Mouse (Mus musculus) frontal cortex, adult 2 months (tissue): ENCODE measurements at regions not wholly inside any gene's neighbourhood (a gene's known extent, or its start where the extent isn't known, plus 50 kb on each side); places are given as distances from the start of the nearest gene placed in this dataset.
A peak's percentile ranks its signal among the peaks of the same experiment; 100 is the strongest.
"Not testable (repeated sequence)": the region's sequence is repeated elsewhere in the genome, so short reads cannot be mapped to it uniquely, and the experiment has no call there.

Experiments used
- DNase-seq, 2 experiments: peaks; one replicate each; pipeline ENCODE4 v3.0.0; 2022; ENCODE audit warnings: low spot score in 1 of 2; ENCODE audit errors: extremely low spot score in 1 of 2

- no peak for DNase-seq
These were observed 175.0 kb downstream of the Nucb2 start for GRCm38 (mm10) chr7:116679195-116679594.

- no peak for DNase-seq
These were observed 176.4 kb downstream of the Nucb2 start for GRCm38 (mm10) chr7:116680523-116680922.

DNA sequence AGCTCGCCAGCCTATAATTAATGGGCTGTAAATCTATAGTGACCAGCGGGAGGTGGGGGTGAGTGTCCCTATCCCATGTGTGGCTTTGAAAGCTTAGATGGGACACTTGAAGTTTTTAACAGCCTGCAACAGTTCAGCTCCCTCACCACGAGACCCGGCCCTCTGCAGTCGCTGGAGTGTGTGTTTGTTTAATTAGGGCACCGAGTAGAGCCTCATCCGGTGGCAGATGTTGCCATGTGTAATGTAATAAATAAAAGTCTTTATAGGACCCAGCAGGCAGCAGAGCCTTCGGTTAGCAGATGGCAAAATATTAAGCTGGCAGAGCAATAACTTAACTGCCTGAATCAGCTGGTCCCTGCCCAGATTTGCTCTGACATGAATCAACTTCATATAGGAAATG lies 177.1 kb downstream of the Nucb2 start:
- DNase-seq, result no peak

- no peak for DNase-seq
These were observed 196.2 kb downstream of the Nucb2 start for GRCm38 (mm10) chr7:116700409-116700808.

DNA sequence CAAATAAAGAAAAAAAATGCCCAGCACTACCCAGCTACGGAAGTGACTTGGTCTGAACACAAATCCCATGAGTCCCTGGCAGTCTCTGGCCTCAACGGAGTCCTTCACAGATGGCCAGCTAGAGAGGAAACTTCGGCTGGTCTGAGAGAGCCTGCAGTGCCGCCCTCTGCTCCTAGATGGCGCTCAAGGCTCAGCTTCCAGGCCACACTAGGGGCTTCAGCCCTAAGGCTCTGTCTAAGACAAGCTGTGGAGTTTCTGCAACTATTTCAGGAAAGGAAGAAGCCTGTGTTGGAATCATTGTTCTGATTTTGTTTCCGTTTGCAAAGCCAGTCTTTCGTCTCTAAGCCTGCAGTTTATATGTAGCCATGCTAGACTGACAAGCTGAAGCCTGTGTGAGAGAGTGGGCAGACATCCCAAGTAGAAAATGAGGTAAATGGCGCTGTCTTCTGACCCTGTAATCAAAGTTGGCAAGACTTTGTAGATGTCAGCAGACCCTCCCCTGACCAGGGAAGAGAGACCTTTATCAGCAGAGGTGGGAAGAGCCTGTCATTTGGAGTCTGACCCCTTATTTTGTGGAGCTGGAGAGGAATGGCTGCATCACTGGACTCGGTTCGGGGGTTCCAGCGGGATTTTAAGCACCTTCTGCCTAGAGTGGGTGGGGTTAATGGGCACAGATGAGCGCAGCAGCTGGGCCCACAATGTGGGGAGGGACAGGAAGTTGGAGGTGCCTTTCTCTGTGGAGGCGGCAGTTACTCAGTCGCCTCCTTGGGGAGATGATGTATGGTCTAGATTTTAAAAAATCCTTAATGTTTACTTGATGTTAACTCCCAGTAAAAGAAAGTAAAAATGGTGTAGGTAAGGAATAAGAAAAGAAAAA lies 197.5 kb downstream of the Nucb2 start:
- DNase-seq, result peak; percentile 56 to 93

DNA sequence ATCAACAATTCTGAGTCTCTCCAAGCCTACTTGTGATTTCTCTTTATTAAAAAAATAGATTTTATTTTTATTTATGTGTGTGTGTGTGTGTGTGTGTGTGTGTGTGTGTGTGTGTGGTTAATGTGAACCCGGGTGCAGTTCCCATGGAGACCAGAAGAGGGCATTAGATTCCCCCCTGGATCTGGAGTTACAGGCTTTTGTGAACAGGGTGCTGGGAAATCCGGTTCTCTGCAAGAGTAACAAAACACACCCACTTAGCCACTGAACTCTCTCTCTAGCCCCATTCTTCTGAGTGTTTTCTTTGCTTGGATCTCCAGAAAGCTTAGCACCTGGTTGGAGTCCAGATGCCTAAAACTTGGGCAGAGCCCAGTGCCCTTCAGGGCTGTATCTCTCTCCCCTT lies 198.4 kb downstream of the Nucb2 start:
- no peak for DNase-seq

DNA sequence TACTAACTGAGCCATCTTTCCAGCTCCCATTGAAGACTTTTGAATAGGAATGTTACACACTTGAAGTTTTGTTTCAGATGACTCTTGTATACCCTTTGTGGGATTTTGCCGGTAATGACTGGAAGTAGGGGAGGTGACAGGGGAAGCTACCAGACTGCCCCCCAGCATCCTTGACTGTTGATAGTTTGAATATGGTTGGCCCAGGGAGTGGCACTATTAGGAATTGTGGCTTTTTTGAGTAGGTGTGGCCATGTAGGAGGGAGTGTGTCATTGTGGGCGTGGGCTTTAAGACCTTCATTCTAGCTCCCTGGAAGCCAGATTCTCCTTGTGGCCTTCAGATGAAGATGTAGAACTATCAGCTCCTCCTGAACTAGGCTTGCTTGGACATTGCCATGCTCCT lies 207.4 kb downstream of the Nucb2 start:
- no peak for DNase-seq

GRCm38 (mm10) chr7:116713200-116713599 lies 209.0 kb downstream of the Nucb2 start:
- DNase-seq, result no peak

- DNase-seq, result no peak
These were observed 211.3 kb downstream of the Nucb2 start for GRCm38 (mm10) chr7:116715234-116716046.

DNA sequence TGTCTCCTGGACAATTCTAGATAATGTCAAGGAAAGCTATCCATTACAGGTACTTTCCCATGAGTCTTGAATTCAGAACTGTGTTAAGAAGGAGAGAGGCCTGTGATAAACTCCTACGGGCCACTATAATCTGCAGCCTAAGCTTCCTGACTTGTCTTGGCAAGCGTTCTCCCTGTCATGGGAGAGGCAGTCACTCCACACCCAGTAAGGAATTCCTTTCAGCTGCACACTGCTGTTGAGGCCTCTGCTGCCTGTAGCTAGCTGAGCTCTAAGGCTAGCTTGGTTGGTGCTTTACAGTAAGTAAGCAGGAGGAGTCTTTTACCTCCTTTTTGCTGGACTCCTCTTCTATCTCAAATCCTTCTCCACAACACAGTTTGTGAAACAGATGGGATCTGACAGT lies 224.2 kb downstream of the Nucb2 start:
- peak in 1 of 2 experiments; percentile 26 for DNase-seq

- no peak for DNase-seq
These were observed 225.6 kb downstream of the Nucb2 start for GRCm38 (mm10) chr7:116729795-116730194.

DNA sequence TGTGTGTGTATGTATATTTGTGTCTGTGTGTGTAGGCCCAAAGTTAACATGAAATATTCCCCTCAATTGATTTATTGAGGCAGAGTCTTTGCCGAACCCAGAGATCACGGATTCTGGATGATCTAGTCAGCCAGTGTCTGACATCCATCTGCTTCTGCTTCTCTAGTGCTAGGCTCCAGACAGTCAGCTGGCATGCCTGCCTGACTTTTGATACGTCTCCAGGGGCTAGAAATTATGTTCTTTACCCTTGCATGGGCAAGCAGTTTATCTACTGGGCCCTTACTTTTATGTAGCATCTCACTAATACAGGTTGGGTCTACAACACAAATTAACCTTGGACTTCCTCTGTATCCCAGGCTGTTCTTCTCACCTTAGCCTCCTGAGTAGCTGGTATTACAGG lies 231.5 kb downstream of the Nucb2 start:
- DNase-seq, result no peak

DNA sequence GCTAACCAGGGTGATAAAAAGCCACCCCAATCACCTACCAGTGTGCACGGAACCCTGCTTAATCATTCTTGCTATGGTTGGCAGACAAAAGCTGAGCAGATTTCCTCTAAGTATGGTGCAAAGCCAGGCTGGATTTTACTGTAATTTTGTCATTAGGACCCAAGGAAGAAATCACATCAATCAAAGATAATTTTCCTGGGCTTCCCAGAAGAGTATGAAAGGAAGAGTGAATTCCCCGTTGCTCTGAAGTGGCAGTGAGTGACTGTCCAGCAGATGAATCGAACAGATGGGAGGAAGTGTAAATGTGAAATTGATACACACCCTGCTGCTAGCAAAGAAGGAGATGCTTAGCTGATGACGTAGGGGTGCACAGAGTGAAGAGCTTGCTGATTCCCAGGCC lies 232.2 kb downstream of the Nucb2 start:
- DNase-seq, result no peak

GRCm38 (mm10) chr7:116738009-116738408 lies 233.8 kb downstream of the Nucb2 start:
- DNase-seq, result no peak

DNA sequence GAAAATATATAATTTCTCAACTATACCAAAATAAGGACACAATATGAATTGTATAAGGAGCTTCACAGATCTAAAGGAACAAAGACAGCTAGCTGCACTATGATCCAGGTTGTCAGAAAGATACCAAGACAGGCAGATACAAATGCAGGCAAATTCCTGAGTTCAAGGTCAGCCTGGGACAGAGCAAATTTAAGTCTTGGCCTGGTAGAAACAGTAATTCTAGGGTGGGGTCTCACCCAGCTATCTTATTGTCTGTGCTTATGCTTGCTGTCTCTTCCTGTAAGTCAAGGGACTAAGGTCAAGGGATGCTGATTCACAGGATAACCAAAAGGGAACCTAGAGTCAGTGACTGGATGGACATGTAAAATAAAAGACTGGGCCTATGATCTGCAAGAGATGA lies 250.4 kb downstream of the Nucb2 start:
- no peak for DNase-seq

DNA sequence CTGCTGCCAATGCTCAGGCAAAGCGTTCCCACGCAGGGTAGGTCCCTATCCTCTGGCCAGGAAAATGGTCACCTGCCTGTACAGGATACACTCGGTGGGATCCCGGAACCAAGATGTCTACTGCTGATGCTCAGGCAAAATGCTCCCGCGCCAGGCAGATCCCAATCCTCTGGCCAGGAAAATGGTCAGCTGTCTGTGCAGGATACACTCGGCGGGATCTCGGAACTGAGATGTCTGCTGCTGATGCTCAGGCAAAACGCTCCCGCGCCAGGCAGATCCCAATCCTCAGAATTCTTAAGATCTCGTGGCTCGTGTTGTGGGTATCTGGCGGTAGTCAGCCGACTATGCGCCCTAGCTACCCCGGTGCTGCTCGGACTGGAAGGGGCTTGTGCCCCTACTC lies 288.0 kb downstream of the Nucb2 start:
- DNase-seq, result not testable (repeated sequence)

DNA sequence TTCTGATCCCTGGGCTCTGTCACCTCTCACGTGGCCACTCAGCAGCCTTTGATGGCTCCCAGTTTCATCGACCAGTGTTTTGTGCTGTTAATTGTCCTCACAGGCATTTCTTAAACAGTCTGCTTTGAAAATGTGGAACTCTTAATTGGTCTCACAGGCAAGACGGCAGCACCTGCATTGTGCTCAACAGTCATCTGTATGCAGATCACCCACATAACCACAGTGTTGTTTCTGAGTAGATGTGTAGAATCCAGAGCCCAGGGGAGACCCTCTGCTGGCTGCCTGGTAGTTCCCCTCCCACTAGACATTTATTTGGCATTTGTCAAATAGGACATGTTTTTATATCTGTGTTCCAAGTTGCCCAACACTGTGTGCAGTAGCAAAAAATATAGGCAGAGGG lies 304.3 kb downstream of the Nucb2 start:
- no peak for DNase-seq

GRCm38 (mm10) chr7:116816494-116816893 lies 312.3 kb downstream of the Nucb2 start:
- DNase-seq, result peak; percentile 14 to 32

DNA sequence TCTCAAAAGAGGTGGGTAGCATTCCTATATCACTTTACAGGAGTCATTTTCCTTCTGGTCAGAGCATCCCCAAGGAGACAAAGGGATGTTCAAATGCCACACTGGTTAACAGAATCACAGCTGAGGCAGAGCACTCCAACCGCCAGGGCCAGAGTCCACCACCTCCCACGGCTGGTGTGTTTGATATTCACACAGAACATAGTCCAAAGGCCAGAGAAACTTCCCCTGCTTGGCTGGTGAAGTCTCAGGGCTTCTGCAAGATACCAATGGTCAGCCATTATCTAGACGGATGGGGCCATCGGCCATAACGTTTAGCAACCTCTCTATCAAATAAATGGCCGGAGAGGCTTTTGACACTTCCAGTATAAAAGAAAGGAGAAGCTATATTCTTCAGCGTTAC lies 313.8 kb downstream of the Nucb2 start:
- DNase-seq, result no peak

- no peak for DNase-seq
These were observed 316.4 kb downstream of the Nucb2 start for GRCm38 (mm10) chr7:116820613-116821012.

DNA sequence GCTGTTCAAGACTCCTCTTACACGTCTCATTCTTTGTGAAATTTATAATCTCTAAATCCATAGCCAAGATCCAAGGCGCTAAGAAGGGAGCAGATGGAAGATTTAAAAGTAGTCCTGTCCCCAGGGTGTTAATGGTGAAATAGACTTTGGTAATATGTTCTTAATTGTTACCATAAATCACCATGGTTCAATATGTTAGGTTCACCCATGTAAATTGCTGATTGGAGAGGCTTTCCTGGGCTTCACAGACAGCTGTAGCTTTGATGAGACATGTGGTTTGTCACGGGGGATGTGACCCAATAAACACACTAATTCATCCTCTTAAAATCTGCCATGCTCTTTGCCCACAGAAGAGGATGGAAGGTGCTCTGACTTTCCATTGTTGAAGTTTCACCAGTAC lies 338.7 kb downstream of the Nucb2 start:
- no peak for DNase-seq
